Mouse (Mus musculus) stomach, embryonic 15.5 days (tissue): ENCODE measurements around the gene Tdrd9. TPM values are rescaled to one million over a fixed set of nuclear protein-coding genes. Genes with fewer than 3 reads are reported as not detected.
A peak's percentile ranks its signal among the peaks of the same experiment; 100 is the strongest.

ENCODE experiments used
- ATAC-seq: fragments of 200-750 bp; cut with Nextera tagmentation; 2 replicates; pipeline ENCODE4 v1.8.0; 2017; ENCODE audit warnings: low read depth, moderate number of reproducible peaks, moderate TSS enrichment; ENCODE audit not compliant: insufficient read depth, low FRiP score
- H3K27ac ChIP-seq: fragments of 300-500 bp; sonication (generic); 2 replicates; pipeline ENCODE4 v1.5.1; 2015; ENCODE audit warnings: mild to moderate bottlenecking, inconsistent platforms
- H3K27me3 ChIP-seq: fragments of 300-500 bp; sonication (generic); replicated peaks from 2 replicates; pipeline ENCODE4 v1.6.1; 2015; ENCODE audit warnings: inconsistent platforms
- H3K36me3 ChIP-seq: fragments of 300-500 bp; sonication (generic); 2 replicates; pipeline ENCODE4 v1.6.1; 2015; ENCODE audit warnings: inconsistent platforms
- H3K4me1 ChIP-seq: fragments of 300-500 bp; sonication (generic); 2 replicates; pipeline ENCODE4 v1.6.1; 2015; ENCODE audit warnings: inconsistent platforms
- H3K4me2 ChIP-seq: fragments of 300-500 bp; sonication (generic); 2 replicates; pipeline ENCODE4 v1.6.1; 2015; ENCODE audit warnings: mild to moderate bottlenecking, inconsistent platforms
- H3K4me3 ChIP-seq: fragments of 300-500 bp; sonication (generic); replicated peaks from 2 replicates; pipeline ENCODE4 v1.5.1; 2015; ENCODE audit warnings: inconsistent platforms
- H3K9ac ChIP-seq: fragments of 300-500 bp; sonication (generic); 2 replicates; pipeline ENCODE4 v1.6.1; 2015; ENCODE audit warnings: inconsistent platforms
- H3K9me3 ChIP-seq: fragments of 300-500 bp; sonication (generic); 2 replicates; pipeline ENCODE4 v1.6.1; 2016; ENCODE audit warnings: inconsistent platforms
- WGBS: fragments of 180-500 bp; shearing (Covaris S2); methylation state at CpG from one replicate; pipeline ENCODE4 v1.1.7; 2015; 5-methylcytosine and 5-hydroxymethylcytosine counted together
- polyA plus RNA-seq: library from polyadenylated mRNA; unstranded; fragments of >200 nt; fragmentation: Nextera tagmentation; extraction: Ambion mirVana; gene quantifications from 2 replicates; pipeline ENCODE4 v1.2.1, GENCODE M21; 2015

The Tdrd9 gene
- polyA plus RNA-seq, 1 experiment from 2014 or later = 0.23 TPM

- peaks cover 6% of the 10 kb centered on the region; the same call in 1 of the 2 replicates for H3K4me1 ChIP-seq
- no peaks in the 10 kb centered on the region for H3K27me3 ChIP-seq
- no peak overlapping the region for H3K4me2 ChIP-seq
- no peak overlapping the region for H3K27ac ChIP-seq
- H3K9ac ChIP-seq = no peak overlapping the region
- WGBS = 68% methylated on average over 8 of the region's 8 CpGs
- H3K4me3 ChIP-seq = no peak overlapping the region
- H3K9me3 ChIP-seq = no peaks in the 10 kb centered on the region
- ATAC-seq = no peak
- H3K36me3 ChIP-seq = no peaks in the 10 kb centered on the region
Measured at GRCm38 (mm10) chr12:112096733-112097117, 125.4 kb downstream of the Tdrd9 start.

GRCm38 (mm10) chr12:112100106-112100505 lies 128.7 kb downstream of the Tdrd9 start:
- no peak overlapping the region for H3K4me3 ChIP-seq
- no peak for ATAC-seq
- H3K9me3 ChIP-seq = no peaks in the 10 kb centered on the region
- no peak overlapping the region for H3K4me2 ChIP-seq
- H3K9ac ChIP-seq = no peak overlapping the region
- H3K27me3 ChIP-seq = no peaks in the 10 kb centered on the region
- no peaks in the 10 kb centered on the region for H3K36me3 ChIP-seq
- H3K27ac ChIP-seq = no peak overlapping the region
- 75% methylated on average over 4 of the region's 4 CpGs for WGBS
- H3K4me1 ChIP-seq = peaks cover 6% of the 10 kb centered on the region; the same call in 1 of the 2 replicates

- H3K9me3 ChIP-seq = no peaks in the 10 kb centered on the region
- no peak for ATAC-seq
- H3K27ac ChIP-seq = no peak overlapping the region
- no peak overlapping the region for H3K4me3 ChIP-seq
- H3K9ac ChIP-seq = no peak overlapping the region
- H3K36me3 ChIP-seq = no peaks in the 10 kb centered on the region
- 51% methylated on average over 4 of the region's 4 CpGs for WGBS
- H3K4me1 ChIP-seq = peaks cover 5% of the 10 kb centered on the region; the same call in 1 of the 2 replicates
- H3K27me3 ChIP-seq = no peaks in the 10 kb centered on the region
- H3K4me2 ChIP-seq = no peak overlapping the region
Measured at GRCm38 (mm10) chr12:112101045-112101444, 129.7 kb downstream of the Tdrd9 start.

GRCm38 (mm10) chr12:112103179-112103578 lies 131.8 kb downstream of the Tdrd9 start:
- no peaks in the 10 kb centered on the region for H3K27me3 ChIP-seq
- no peaks in the 10 kb centered on the region for H3K36me3 ChIP-seq
- no peaks in the 10 kb centered on the region for H3K9me3 ChIP-seq
- no peak overlapping the region for H3K4me2 ChIP-seq
- 82% methylated on average over 5 of the region's 5 CpGs for WGBS
- ATAC-seq = no peak
- H3K27ac ChIP-seq = no peak overlapping the region
- peaks cover 7% of the 10 kb centered on the region for H3K4me1 ChIP-seq
- H3K9ac ChIP-seq = no peak overlapping the region
- no peak overlapping the region for H3K4me3 ChIP-seq

GRCm38 (mm10) chr12:112104890-112105289 lies 133.5 kb downstream of the Tdrd9 start:
- Histone ChIP-seq H3K36me3 (no peaks in the 10 kb centered on the region), H3K27ac (no peak overlapping the region), H3K4me2 (no peak overlapping the region), H3K9me3 (no peaks in the 10 kb centered on the region), H3K4me1 (peaks cover 7% of the 10 kb centered on the region), H3K27me3 (no peaks in the 10 kb centered on the region), H3K9ac (no peak overlapping the region), H3K4me3 (no peak overlapping the region)
- no peak for ATAC-seq
- 86% methylated on average over 11 of the region's 11 CpGs for WGBS

- ATAC-seq = peak; percentile 52
- Histone ChIP-seq H3K4me3 (peak within 1 kb of the TSS; percentile 18), H3K9me3 (no peaks in the 10 kb centered on the region), H3K4me1 (peaks cover 11% of the 10 kb centered on the region), H3K36me3 (no peaks in the 10 kb centered on the region), H3K27ac (no peak within 1 kb of the TSS), H3K4me2 (peak within 1 kb of the TSS; percentile 44), H3K27me3 (no peaks in the 10 kb centered on the region), H3K9ac (no peak within 1 kb of the TSS)
- WGBS = 3% methylated on average over 14 of the region's 14 CpGs
Measured at GRCm38 (mm10) chr12:112106541-112106971, 135.2 kb downstream of the Tdrd9 start, which contains the start of gene Aspg. Gene Aspg (plus strand): TSS chr12:112106679.

- H3K27me3 ChIP-seq = no peaks in the 10 kb centered on the region
- no peak overlapping the region for H3K27ac ChIP-seq
- no peak for ATAC-seq
- H3K4me3 ChIP-seq = no peak overlapping the region
- H3K9me3 ChIP-seq = no peaks in the 10 kb centered on the region
- H3K9ac ChIP-seq = no peak overlapping the region
- H3K36me3 ChIP-seq = no peaks in the 10 kb centered on the region
- 85% methylated on average over 8 of the region's 8 CpGs for WGBS
- H3K4me2 ChIP-seq = no peak overlapping the region
- peaks cover 12% of the 10 kb centered on the region for H3K4me1 ChIP-seq
Measured at GRCm38 (mm10) chr12:112107685-112108084, 136.3 kb downstream of the Tdrd9 start.

- Histone ChIP-seq H3K4me2 (no peak overlapping the region), H3K4me1 (peaks cover 19% of the 10 kb centered on the region), H3K4me3 (no peak overlapping the region), H3K27me3 (no peaks in the 10 kb centered on the region), H3K9me3 (no peaks in the 10 kb centered on the region), H3K36me3 (no peaks in the 10 kb centered on the region), H3K27ac (no peak overlapping the region), H3K9ac (no peak overlapping the region)
- no peak for ATAC-seq
- WGBS = 74% methylated on average over 11 of the region's 11 CpGs
Measured at GRCm38 (mm10) chr12:112108696-112109445, 137.5 kb downstream of the Tdrd9 start.

- Histone ChIP-seq H3K4me3 (no peak overlapping the region), H3K27ac (no peak overlapping the region), H3K27me3 (no peaks in the 10 kb centered on the region), H3K4me1 (peaks cover 19% of the 10 kb centered on the region), H3K9me3 (no peaks in the 10 kb centered on the region), H3K4me2 (no peak overlapping the region), H3K36me3 (no peaks in the 10 kb centered on the region), H3K9ac (no peak overlapping the region)
- 78% methylated on average over 9 of the region's 9 CpGs for whole genome bisulfite sequencing
- ATAC-seq = no peak
Measured at GRCm38 (mm10) chr12:112109701-112110100, 138.3 kb downstream of the Tdrd9 start.

- H3K9me3 ChIP-seq = no peaks in the 10 kb centered on the region
- no peaks in the 10 kb centered on the region for H3K36me3 ChIP-seq
- H3K4me3 ChIP-seq = no peak overlapping the region
- H3K4me2 ChIP-seq = no peak overlapping the region
- no peak for ATAC-seq
- H3K4me1 ChIP-seq = peaks cover 18% of the 10 kb centered on the region
- WGBS = 73% methylated on average over 5 of the region's 5 CpGs
- no peaks in the 10 kb centered on the region for H3K27me3 ChIP-seq
- H3K27ac ChIP-seq = no peak overlapping the region
- no peak overlapping the region for H3K9ac ChIP-seq
Measured at GRCm38 (mm10) chr12:112111323-112111722, 140.0 kb downstream of the Tdrd9 start.

GRCm38 (mm10) chr12:112112235-112112634 lies 140.9 kb downstream of the Tdrd9 start:
- no peak overlapping the region for H3K4me3 ChIP-seq
- no peak overlapping the region for H3K27ac ChIP-seq
- H3K4me1 ChIP-seq = peaks cover 13% of the 10 kb centered on the region
- 88% methylated on average over 6 of the region's 6 CpGs for WGBS
- no peaks in the 10 kb centered on the region for H3K27me3 ChIP-seq
- no peak for ATAC-seq
- H3K4me2 ChIP-seq = no peak overlapping the region
- H3K9me3 ChIP-seq = no peaks in the 10 kb centered on the region
- no peaks in the 10 kb centered on the region for H3K36me3 ChIP-seq
- H3K9ac ChIP-seq = no peak overlapping the region

GRCm38 (mm10) chr12:112112686-112113396 lies 141.5 kb downstream of the Tdrd9 start:
- Histone ChIP-seq H3K27ac (no peak overlapping the region; the same call in 1 of the 2 replicates), H3K27me3 (no peaks in the 10 kb centered on the region), H3K9me3 (no peaks in the 10 kb centered on the region), H3K36me3 (no peaks in the 10 kb centered on the region), H3K4me3 (no peak overlapping the region), H3K9ac (no peak overlapping the region), H3K4me1 (peaks cover 13% of the 10 kb centered on the region), H3K4me2 (no peak overlapping the region)
- ATAC-seq = peak; percentile 54
- WGBS = 15% methylated on average over 13 of the region's 13 CpGs
